Mouse (Mus musculus): ENCODE measurements at regions not wholly inside any gene's neighbourhood (a gene's known extent, or its start where the extent isn't known, plus 50 kb on each side); places are given as distances from the start of the nearest gene placed in this dataset.

GRCm38 (mm10) chr1:23263798-23264197 is 133.8 kb downstream of the Ogfrl1 start:
- no peaks in the 10 kb centered on the region for H3K9me3 ChIP-seq (replicated peaks)
- H3K36me3 ChIP-seq = no peaks in the 10 kb centered on the region
- DNase-seq (ENCODE audit: low spot score) = no peak
- no peak overlapping the region for H3K4me3 ChIP-seq
- peaks cover 6% of the 10 kb centered on the region; the same call in 1 of the 2 replicates for H3K4me1 ChIP-seq
- no peaks in the 10 kb centered on the region for H3K27me3 ChIP-seq (ENCODE audit: low read depth, poor library complexity, severe bottlenecking)
- WGBS = 69% methylated on average over 4 of the region's 4 CpGs
- H3K27ac ChIP-seq = no peak overlapping the region

GRCm38 (mm10) chr1:23261652-23262051 is 135.9 kb downstream of the Ogfrl1 start:
- WGBS = 87% methylated on average over 3 of the region's 3 CpGs
- no peaks in the 10 kb centered on the region for H3K36me3 ChIP-seq

GRCm38 (mm10) chr1:23257306-23257895 is 140.2 kb downstream of the Ogfrl1 start:
- Histone ChIP-seq H3K27ac (no peak overlapping the region), H3K4me1 (peaks cover 11% of the 10 kb centered on the region), H3K4me3 (peak overlapping the region; percentile 82), H3K27me3 (ENCODE audit: low read depth, poor library complexity, severe bottlenecking) (no peaks in the 10 kb centered on the region), H3K36me3 (no peaks in the 10 kb centered on the region), H3K9me3 (replicated peaks) (no peaks in the 10 kb centered on the region)
- DNase-seq (ENCODE audit: low spot score) = peak; percentile 32
- WGBS = 45% methylated on average over 10 of the region's 10 CpGs

More at GRCm38 (mm10) chr1:23261652-23262051, 135.9 kb downstream of the Ogfrl1 start:
- peaks cover 13% of the 10 kb centered on the region for H3K4me1 ChIP-seq
- H3K4me3 ChIP-seq = no peak overlapping the region
- H3K9me3 ChIP-seq (replicated peaks) = no peaks in the 10 kb centered on the region
- no peak overlapping the region for H3K27ac ChIP-seq
- H3K27me3 ChIP-seq (ENCODE audit: low read depth, poor library complexity, severe bottlenecking) = no peaks in the 10 kb centered on the region
- no peak for DNase-seq (ENCODE audit: low spot score)

GRCm38 (mm10) chr1:23256630-23257001 is 141.0 kb downstream of the Ogfrl1 start:
- H3K27ac ChIP-seq = peak overlapping the region; percentile 91
- no peaks in the 10 kb centered on the region for H3K27me3 ChIP-seq (ENCODE audit: low read depth, poor library complexity, severe bottlenecking)
- peak overlapping the region; percentile 82 for H3K4me3 ChIP-seq
- DNase-seq (ENCODE audit: low spot score) = peak; percentile 76
- no peaks in the 10 kb centered on the region for H3K36me3 ChIP-seq
- no peaks in the 10 kb centered on the region for H3K9me3 ChIP-seq (replicated peaks)
- peaks cover 11% of the 10 kb centered on the region for H3K4me1 ChIP-seq
- WGBS = under 1% methylated on average over 45 of the region's 45 CpGs

GRCm38 (mm10) chr1:23255925-23256629 is 141.5 kb downstream of the Ogfrl1 start:
- Histone ChIP-seq H3K4me3 (peak overlapping the region; percentile 82), H3K4me1 (peaks cover 11% of the 10 kb centered on the region), H3K9me3 (replicated peaks) (no peaks in the 10 kb centered on the region), H3K36me3 (no peaks in the 10 kb centered on the region), H3K27me3 (ENCODE audit: low read depth, poor library complexity, severe bottlenecking) (no peaks in the 10 kb centered on the region), H3K27ac (peak overlapping the region; percentile 91)
- DNase-seq (ENCODE audit: low spot score) = peak; percentile 95
- under 1% methylated on average over 65 of the region's 80 CpGs for WGBS

GRCm38 (mm10) chr1:23254235-23254634 is 143.3 kb downstream of the Ogfrl1 start:
- Histone ChIP-seq H3K4me1 (peaks cover 11% of the 10 kb centered on the region), H3K36me3 (no peaks in the 10 kb centered on the region), H3K4me3 (no peak overlapping the region), H3K9me3 (replicated peaks) (no peaks in the 10 kb centered on the region), H3K27me3 (ENCODE audit: low read depth, poor library complexity, severe bottlenecking) (no peaks in the 10 kb centered on the region), H3K27ac (no peak overlapping the region)
- 90% methylated on average over 8 of the region's 8 CpGs for WGBS
- no peak for DNase-seq (ENCODE audit: low spot score)

GRCm38 (mm10) chr1:23231522-23231921 is 129.5 kb upstream of the 4933415F23Rik start:
- H3K4me1 ChIP-seq = no peaks in the 10 kb centered on the region
- no peak for DNase-seq (ENCODE audit: low spot score)
- H3K36me3 ChIP-seq = no peaks in the 10 kb centered on the region
- no peaks in the 10 kb centered on the region for H3K27me3 ChIP-seq (ENCODE audit: low read depth, poor library complexity, severe bottlenecking)
- H3K9me3 ChIP-seq (replicated peaks) = no peaks in the 10 kb centered on the region
- 61% methylated on average over 1 of the region's 1 CpGs for WGBS
- H3K27ac ChIP-seq = no peak overlapping the region
- H3K4me3 ChIP-seq = no peak overlapping the region

GRCm38 (mm10) chr1:23228478-23228877 is 126.4 kb upstream of the 4933415F23Rik start:
- no peaks in the 10 kb centered on the region for H3K9me3 ChIP-seq (replicated peaks)
- H3K27me3 ChIP-seq (ENCODE audit: low read depth, poor library complexity, severe bottlenecking) = no peaks in the 10 kb centered on the region
- WGBS = 85% methylated on average over 6 of the region's 6 CpGs
- no peak overlapping the region for H3K4me3 ChIP-seq
- H3K36me3 ChIP-seq = no peaks in the 10 kb centered on the region
- H3K4me1 ChIP-seq = no peaks in the 10 kb centered on the region
- DNase-seq (ENCODE audit: low spot score) = no peak
- no peak overlapping the region for H3K27ac ChIP-seq

- Histone ChIP-seq H3K4me3 (no peak overlapping the region), H3K36me3 (no peaks in the 10 kb centered on the region), H3K4me1 (no peaks in the 10 kb centered on the region), H3K9me3 (replicated peaks) (no peaks in the 10 kb centered on the region), H3K27ac (no peak overlapping the region), H3K27me3 (ENCODE audit: low read depth, poor library complexity, severe bottlenecking) (no peaks in the 10 kb centered on the region)
- DNase-seq (ENCODE audit: low spot score) = no peak
- WGBS = 85% methylated on average over 13 of the region's 13 CpGs
Measured at GRCm38 (mm10) chr1:23214462-23215158, 112.6 kb upstream of the 4933415F23Rik start.

- H3K36me3 ChIP-seq = no peaks in the 10 kb centered on the region
- WGBS = 72% methylated on average over 1 of the region's 1 CpGs
Measured at GRCm38 (mm10) chr1:23207843-23208242, 105.8 kb upstream of the 4933415F23Rik start.

GRCm38 (mm10) chr1:23207024-23207423 is 105.0 kb upstream of the 4933415F23Rik start:
- Histone ChIP-seq H3K4me3 (no peak overlapping the region), H3K4me1 (no peaks in the 10 kb centered on the region), H3K9me3 (replicated peaks) (no peaks in the 10 kb centered on the region), H3K27ac (no peak overlapping the region), H3K27me3 (ENCODE audit: low read depth, poor library complexity, severe bottlenecking) (no peaks in the 10 kb centered on the region), H3K36me3 (no peaks in the 10 kb centered on the region)
- DNase-seq (ENCODE audit: low spot score) = no peak
- WGBS = 82% methylated on average over 4 of the region's 4 CpGs

More at GRCm38 (mm10) chr1:23207843-23208242, 105.8 kb upstream of the 4933415F23Rik start:
- DNase-seq (ENCODE audit: low spot score) = no peak
- no peak overlapping the region for H3K4me3 ChIP-seq
- no peaks in the 10 kb centered on the region for H3K27me3 ChIP-seq (ENCODE audit: low read depth, poor library complexity, severe bottlenecking)
- H3K9me3 ChIP-seq (replicated peaks) = no peaks in the 10 kb centered on the region
- H3K4me1 ChIP-seq = no peaks in the 10 kb centered on the region
- H3K27ac ChIP-seq = no peak overlapping the region

- no peak for DNase-seq (ENCODE audit: low spot score)
- Histone ChIP-seq H3K27me3 (ENCODE audit: low read depth, poor library complexity, severe bottlenecking) (no peaks in the 10 kb centered on the region), H3K36me3 (no peaks in the 10 kb centered on the region), H3K9me3 (replicated peaks) (no peaks in the 10 kb centered on the region), H3K4me1 (no peaks in the 10 kb centered on the region), H3K4me3 (no peak overlapping the region), H3K27ac (no peak overlapping the region)
- WGBS = 82% methylated on average over 5 of the region's 5 CpGs
Measured at GRCm38 (mm10) chr1:23202511-23203435, 100.7 kb upstream of the 4933415F23Rik start.
